Mouse (Mus musculus): Measurements from ENCODE around the gene Rtraf. TPM values are rescaled to one million over a fixed set of nuclear protein-coding genes. Genes with fewer than 3 reads are reported as not detected.

Gene Rtraf
- 49.8 to 54.3 TPM (median 52.2 TPM) in 4 replicates for total RNA-seq (2023)

DNA sequence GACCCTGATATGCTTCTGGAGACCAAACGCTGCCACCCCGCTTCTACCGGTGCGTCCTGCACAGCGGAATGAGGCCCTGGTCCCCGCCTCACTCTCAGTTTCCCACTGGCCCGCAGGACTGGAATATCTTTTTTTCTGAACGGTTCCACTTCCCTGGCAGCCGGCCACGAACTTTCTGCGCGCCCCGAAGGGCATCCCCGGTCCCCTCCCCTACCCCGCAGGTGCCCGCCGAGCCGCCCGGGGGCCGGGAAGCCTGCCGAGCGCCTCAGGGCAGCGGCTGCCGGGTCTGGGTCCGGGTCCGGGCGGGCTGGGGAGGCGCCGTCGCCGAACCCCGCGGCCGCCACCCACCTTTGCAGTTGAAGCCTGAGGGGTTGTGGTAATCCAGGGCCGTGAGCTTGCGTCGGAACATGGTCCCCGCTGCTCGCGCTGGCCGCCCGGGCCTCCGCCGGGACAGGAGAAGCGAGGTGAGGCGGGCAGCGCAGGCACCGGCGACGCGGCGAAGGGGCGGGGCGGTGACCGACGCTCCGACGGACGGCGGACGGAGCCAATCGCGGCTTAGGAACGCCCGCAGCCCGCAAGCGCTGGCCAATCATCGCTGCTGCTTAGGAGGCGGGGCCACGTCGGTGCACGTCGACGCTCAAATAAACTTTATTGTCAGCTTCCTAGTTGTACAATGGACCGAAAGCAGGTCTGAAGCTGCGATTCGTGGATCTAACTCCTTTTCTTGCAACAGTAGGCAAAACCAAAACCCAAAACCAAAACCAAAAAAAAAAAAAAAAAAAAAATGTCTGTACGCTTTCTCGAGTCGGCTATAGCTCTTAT lies at the start of gene Rtraf:
Gene Rtraf, minus strand, starts transcription at position 504 of the 822 bp plus-strand sequence.

Other genes with a start within 250 kb of the Rtraf start
- gene Gm2237, start 238.7 kb downstream of the Rtraf start, total RNA-seq (2023): 1.5 to 2.8 TPM (median 1.7 TPM) in 4 replicates
- gene Gm5458, start 221.2 kb downstream of the Rtraf start, total RNA-seq (2023): not detected in 4 replicates
- gene Nid2, start 72.6 kb downstream of the Rtraf start, total RNA-seq (2023): 0.24 to 0.79 TPM (median 0.48 TPM) in 4 replicates
- gene Gng2, start 153.8 kb upstream of the Rtraf start, total RNA-seq (2023): 105 to 133 TPM (median 122 TPM) in 4 replicates